Mouse (Mus musculus): ENCODE data around the gene Flt4. TPM values are rescaled to one million over a fixed set of nuclear protein-coding genes. Genes with fewer than 3 reads are reported as not detected.

Gene Flt4
- polyA plus RNA-seq, 1 experiment, result 8.6 TPM

DNA sequence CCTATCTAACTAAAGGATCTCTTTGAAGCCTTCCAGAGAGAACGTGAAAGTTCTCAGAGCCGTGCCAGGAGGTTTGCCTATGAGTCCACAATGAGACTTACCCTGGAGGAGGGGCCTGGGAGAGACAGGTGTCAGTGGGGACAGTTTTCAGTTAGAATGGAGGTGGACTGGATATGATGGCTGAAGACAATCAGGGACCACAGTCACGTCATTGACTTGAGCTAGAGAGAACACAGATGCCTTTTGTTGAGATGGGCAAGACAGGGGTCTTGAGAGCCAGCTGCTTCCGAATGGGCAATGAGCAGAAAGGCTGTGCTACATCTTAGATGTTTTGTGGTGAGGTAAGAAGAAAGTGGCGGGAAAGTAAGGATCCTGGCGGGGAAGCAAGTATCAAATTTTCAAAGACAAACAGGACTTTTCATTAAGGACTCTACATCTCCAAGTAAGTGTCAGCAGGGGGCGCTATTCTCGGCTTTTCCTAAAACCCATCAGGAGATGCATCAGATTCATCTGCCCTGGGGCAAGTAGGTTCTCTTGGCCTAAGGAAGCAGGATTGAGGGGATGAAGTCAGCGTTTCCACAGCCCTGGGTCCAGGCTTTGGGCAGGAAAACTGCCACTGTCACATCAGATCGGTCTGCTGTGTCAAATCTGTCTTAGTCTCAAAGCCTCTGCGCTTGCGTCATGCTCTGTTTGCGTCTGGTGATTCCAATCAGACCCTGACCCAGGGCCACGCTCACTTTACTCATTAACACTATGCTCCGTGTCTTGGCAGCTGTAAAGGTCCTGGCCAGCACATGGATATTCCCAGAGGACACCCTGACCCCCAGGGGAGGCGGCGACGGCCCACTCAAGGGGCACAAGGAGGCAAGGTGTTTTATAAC is 41.3 kb downstream of the Flt4 start:
- H3K4me1 ChIP-seq (ENCODE audit: control insufficient read depth, insufficient read depth, insufficient read length, low read length), result no peaks in the 10 kb centered on the region
- TF ChIP-seq CTCF (IDR thresholded peaks at IDR 0.05; ENCODE audit: extremely low read depth, insufficient read length, insufficient replicate concordance, low read depth, low read length) (peak; percentile 52; the same call in 1 of the 2 replicates), POLR2A (IDR thresholded peaks at IDR 0.05; ENCODE audit: low read depth, low read length) (no peak)
- 47% methylated on average over 18 of the region's 18 CpGs for WGBS
- no peak overlapping the region for H3K27ac ChIP-seq (ENCODE audit: insufficient read depth, low read depth, low read length)
- no peaks in the 10 kb centered on the region for H3K36me3 ChIP-seq (ENCODE audit: control insufficient read depth, insufficient read depth, low read length)
- H3K27me3 ChIP-seq (ENCODE audit: control insufficient read depth, insufficient read depth, low read length), result no peaks in the 10 kb centered on the region
- no peak overlapping the region for H3K4me3 ChIP-seq (ENCODE audit: low read depth, low read length)

DNA sequence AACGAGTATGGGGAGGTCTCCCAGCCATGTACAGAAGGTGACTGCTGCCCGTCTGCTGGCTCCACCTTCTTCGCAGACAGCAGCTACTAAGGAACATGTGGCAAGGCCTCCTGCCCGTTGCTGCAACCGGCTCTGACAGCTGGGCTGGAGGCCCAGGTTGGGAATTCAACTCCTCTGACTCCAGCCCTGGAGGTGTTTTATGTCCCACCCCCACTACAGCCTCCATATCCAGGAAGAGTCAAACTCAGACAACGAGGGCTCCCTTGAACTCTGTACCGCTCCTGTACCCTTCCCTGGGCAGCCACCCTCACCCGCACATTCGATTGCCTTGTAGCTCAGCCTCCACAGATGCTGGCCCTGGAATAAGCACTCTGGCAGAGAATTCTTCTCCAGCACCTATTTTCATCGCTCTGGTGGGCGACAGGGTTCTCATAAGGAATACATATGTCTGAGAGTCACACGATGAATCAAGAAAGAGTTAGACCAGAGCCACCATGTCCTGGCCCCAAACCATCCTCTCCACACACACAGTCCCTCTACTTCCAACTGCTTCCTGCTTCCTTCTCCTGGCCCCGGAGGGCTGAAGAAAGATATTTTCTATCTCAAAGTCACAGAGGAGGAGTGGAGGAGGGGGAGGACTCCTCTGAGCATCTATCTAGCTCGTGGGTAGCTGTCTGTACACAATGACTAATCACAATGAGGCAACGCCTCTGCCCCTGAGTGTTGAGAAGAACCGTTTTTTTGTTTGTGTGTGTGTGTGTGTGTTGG is 42.1 kb downstream of the Flt4 start:
- Histone ChIP-seq H3K4me1 (ENCODE audit: control insufficient read depth, insufficient read depth, insufficient read length, low read length) (no peaks in the 10 kb centered on the region), H3K4me3 (ENCODE audit: low read depth, low read length) (no peak overlapping the region), H3K27ac (ENCODE audit: insufficient read depth, low read depth, low read length) (no peak overlapping the region), H3K27me3 (ENCODE audit: control insufficient read depth, insufficient read depth, low read length) (no peaks in the 10 kb centered on the region), H3K36me3 (ENCODE audit: control insufficient read depth, insufficient read depth, low read length) (no peaks in the 10 kb centered on the region)
- 59% methylated on average over 16 of the region's 16 CpGs for WGBS
- TF ChIP-seq POLR2A (IDR thresholded peaks at IDR 0.05; ENCODE audit: low read depth, low read length), result no peak

- TF ChIP-seq CTCF (IDR thresholded peaks at IDR 0.05; ENCODE audit: extremely low read depth, insufficient read length, insufficient replicate concordance, low read depth, low read length) (no peak), POLR2A (IDR thresholded peaks at IDR 0.05; ENCODE audit: low read depth, low read length) (no peak)
- Histone ChIP-seq H3K4me1 (ENCODE audit: control insufficient read depth, insufficient read depth, insufficient read length, low read length) (no peaks in the 10 kb centered on the region), H3K36me3 (ENCODE audit: control insufficient read depth, insufficient read depth, low read length) (no peaks in the 10 kb centered on the region), H3K27ac (ENCODE audit: insufficient read depth, low read depth, low read length) (no peak overlapping the region), H3K27me3 (ENCODE audit: control insufficient read depth, insufficient read depth, low read length) (no peaks in the 10 kb centered on the region), H3K4me3 (ENCODE audit: low read depth, low read length) (no peak overlapping the region)
- WGBS, result 76% methylated on average over 10 of the region's 10 CpGs
Observed at GRCm38 (mm10) chr11:49651762-49652322, 42.8 kb downstream of the Flt4 start.

DNA sequence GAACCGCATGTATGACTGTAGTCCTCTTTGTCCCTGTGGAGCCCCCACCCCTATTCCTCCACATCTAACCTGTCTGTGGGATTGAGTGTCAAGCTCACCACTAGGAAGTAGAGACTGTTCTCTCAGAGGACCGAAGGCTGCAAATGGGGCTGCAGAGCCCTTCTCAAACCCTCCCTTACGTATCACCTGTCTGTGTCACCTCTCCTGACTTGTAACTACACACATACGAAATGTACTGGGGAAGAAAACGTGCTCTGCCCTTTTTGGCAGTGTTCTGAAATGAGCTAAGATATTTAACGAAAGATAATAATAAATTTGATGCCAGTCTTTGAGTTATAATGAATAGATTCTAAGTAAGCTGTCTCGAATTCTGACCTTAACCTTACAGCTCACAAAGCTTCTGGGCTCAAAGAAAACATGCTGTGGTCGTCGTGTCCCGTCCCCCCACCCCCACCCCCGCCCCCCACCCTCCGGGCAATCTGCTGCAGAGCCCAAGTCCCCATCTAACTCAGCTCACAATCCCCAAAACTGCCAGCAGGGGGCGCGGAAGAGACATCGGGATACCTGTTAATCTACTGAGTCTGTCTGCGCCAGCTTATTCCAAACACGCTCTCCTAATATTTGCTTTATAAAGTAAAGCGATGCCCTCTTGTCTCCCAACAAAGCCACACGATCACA is 43.5 kb downstream of the Flt4 start:
- TF ChIP-seq CTCF (IDR thresholded peaks at IDR 0.05; ENCODE audit: extremely low read depth, insufficient read length, insufficient replicate concordance, low read depth, low read length) (peak; percentile 77; the same call in 1 of the 2 replicates), POLR2A (IDR thresholded peaks at IDR 0.05; ENCODE audit: low read depth, low read length) (no peak)
- Histone ChIP-seq H3K27ac (ENCODE audit: insufficient read depth, low read depth, low read length) (no peak overlapping the region), H3K36me3 (ENCODE audit: control insufficient read depth, insufficient read depth, low read length) (no peaks in the 10 kb centered on the region), H3K4me3 (ENCODE audit: low read depth, low read length) (no peak overlapping the region), H3K4me1 (ENCODE audit: control insufficient read depth, insufficient read depth, insufficient read length, low read length) (no peaks in the 10 kb centered on the region), H3K27me3 (ENCODE audit: control insufficient read depth, insufficient read depth, low read length) (no peaks in the 10 kb centered on the region)
- 20% methylated on average over 19 of the region's 19 CpGs for WGBS

GRCm38 (mm10) chr11:49653079-49653408 is 44.0 kb downstream of the Flt4 start:
- peaks cover under 1% of the 10 kb centered on the region; the same call in 1 of the 2 replicates for H3K4me1 ChIP-seq (ENCODE audit: control insufficient read depth, insufficient read depth, insufficient read length, low read length)
- TF ChIP-seq CTCF (IDR thresholded peaks at IDR 0.05; ENCODE audit: extremely low read depth, insufficient read length, insufficient replicate concordance, low read depth, low read length) (no peak), POLR2A (IDR thresholded peaks at IDR 0.05; ENCODE audit: low read depth, low read length) (no peak)
- WGBS, result 26% methylated on average over 11 of the region's 11 CpGs
- no peak overlapping the region for H3K27ac ChIP-seq (ENCODE audit: insufficient read depth, low read depth, low read length)
- H3K27me3 ChIP-seq (ENCODE audit: control insufficient read depth, insufficient read depth, low read length), result no peaks in the 10 kb centered on the region
- no peaks in the 10 kb centered on the region for H3K36me3 ChIP-seq (ENCODE audit: control insufficient read depth, insufficient read depth, low read length)
- H3K4me3 ChIP-seq (ENCODE audit: low read depth, low read length), result no peak overlapping the region

- H3K27me3 ChIP-seq (ENCODE audit: control insufficient read depth, insufficient read depth, low read length), result no peaks in the 10 kb centered on the region
- 83% methylated on average over 5 of the region's 5 CpGs for WGBS
- peaks cover 3% of the 10 kb centered on the region; the same call in 1 of the 2 replicates for H3K4me1 ChIP-seq (ENCODE audit: control insufficient read depth, insufficient read depth, insufficient read length, low read length)
- no peak overlapping the region for H3K4me3 ChIP-seq (ENCODE audit: low read depth, low read length)
- no peaks in the 10 kb centered on the region for H3K36me3 ChIP-seq (ENCODE audit: control insufficient read depth, insufficient read depth, low read length)
- no peak overlapping the region for H3K27ac ChIP-seq (ENCODE audit: insufficient read depth, low read depth, low read length)
- TF ChIP-seq POLR2A (IDR thresholded peaks at IDR 0.05; ENCODE audit: low read depth, low read length) (no peak), CTCF (IDR thresholded peaks at IDR 0.05; ENCODE audit: extremely low read depth, insufficient read length, insufficient replicate concordance, low read depth, low read length) (no peak)
Observed at GRCm38 (mm10) chr11:49654651-49655050, 45.6 kb downstream of the Flt4 start.

Data from small intestine, adult 2 months (tissue).